Mouse (Mus musculus) kidney, embryonic 16.5 days (tissue): ENCODE measurements at regions not wholly inside any gene's neighbourhood (a gene's known extent, or its start where the extent isn't known, plus 50 kb on each side); places are given as distances from the start of the nearest gene placed in this dataset.
A peak's percentile ranks its signal among the peaks of the same experiment; 100 is the strongest.

Experiments used
- ATAC-seq: fragments of 200-750 bp; cut with Nextera tagmentation; 2 replicates; pipeline ENCODE4 v1.8.0; 2017; ENCODE audit warnings: moderate TSS enrichment; ENCODE audit not compliant: low FRiP score, low TSS enrichment
- H3K27ac ChIP-seq: fragments of 300-500 bp; sonication (generic); 2 replicates; pipeline ENCODE4 v1.5.1; 2014; ENCODE audit warnings: low read length
- H3K27me3 ChIP-seq: fragments of 300-500 bp; sonication (generic); 2 replicates; pipeline ENCODE4 v1.6.1; 2014; ENCODE audit warnings: low read length, control low read depth, mixed read lengths; ENCODE audit not compliant: insufficient read depth
- H3K36me3 ChIP-seq: fragments of 300-500 bp; sonication (generic); 2 replicates; pipeline ENCODE4 v1.6.1; 2014; ENCODE audit warnings: low read length, control low read depth, mixed read lengths; ENCODE audit not compliant: insufficient read depth
- H3K4me1 ChIP-seq: fragments of 300-500 bp; sonication (generic); 2 replicates; pipeline ENCODE4 v1.6.1; 2014; ENCODE audit warnings: low read length, control low read depth, mixed read lengths; ENCODE audit not compliant: insufficient read depth
- H3K4me2 ChIP-seq: fragments of 300-500 bp; sonication (generic); replicated peaks from 2 replicates; pipeline ENCODE4 v1.6.1; 2014; ENCODE audit warnings: low read depth, low read length
- H3K4me3 ChIP-seq: fragments of 300-500 bp; sonication (generic); 2 replicates; pipeline ENCODE4 v1.5.1; 2014; ENCODE audit warnings: mild to moderate bottlenecking, low read length
- H3K9ac ChIP-seq: fragments of 300-500 bp; sonication (generic); replicated peaks from 2 replicates; pipeline ENCODE4 v1.6.1; 2014; ENCODE audit warnings: low read length
- H3K9me3 ChIP-seq: fragments of 300-500 bp; sonication (generic); 2 replicates; pipeline ENCODE4 v1.6.1; 2016; ENCODE audit warnings: low read length, control low read depth
- WGBS: fragments of 180-500 bp; shearing (Covaris S2); extraction: QIAGEN DNeasy Blood & Tissue Kit; methylation state at CpG from one replicate; pipeline ENCODE4 v1.1.7; 2014; 5-methylcytosine and 5-hydroxymethylcytosine counted together

DNA sequence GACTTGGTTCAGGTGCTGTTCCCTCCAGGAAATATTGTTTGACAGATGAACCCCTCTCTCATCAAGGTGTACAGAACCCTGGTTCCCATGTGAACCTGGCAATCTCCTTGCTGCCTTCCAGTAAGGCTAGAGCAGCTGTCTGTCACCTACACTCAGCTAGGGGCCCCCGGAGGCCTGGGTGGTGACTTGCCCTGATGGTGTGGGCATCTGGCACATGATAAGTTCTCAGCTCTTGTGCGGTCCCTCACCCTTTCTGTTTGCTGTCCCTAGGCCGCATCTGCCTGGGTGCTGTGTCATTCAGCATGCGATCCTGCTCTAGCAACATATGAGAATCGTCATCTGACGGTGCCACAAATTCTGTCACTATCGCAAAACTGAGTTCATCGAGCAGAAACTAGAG lies 67.7 kb upstream of the Usp24 start:
- no peaks in the 10 kb centered on the region for H3K36me3 ChIP-seq
- no peaks in the 10 kb centered on the region for H3K27me3 ChIP-seq
- no peaks in the 10 kb centered on the region for H3K4me1 ChIP-seq
- H3K4me2 ChIP-seq, result no peak overlapping the region
- no peak overlapping the region for H3K27ac ChIP-seq
- no peak overlapping the region for H3K4me3 ChIP-seq
- WGBS, result 86% methylated on average over 8 of the region's 8 CpGs
- H3K9me3 ChIP-seq, result no peaks in the 10 kb centered on the region; the same call in 1 of the 2 replicates
- H3K9ac ChIP-seq, result no peak overlapping the region
- ATAC-seq, result no peak

- Histone ChIP-seq H3K4me3 (no peak overlapping the region), H3K27me3 (no peaks in the 10 kb centered on the region), H3K9ac (no peak overlapping the region), H3K36me3 (no peaks in the 10 kb centered on the region), H3K27ac (no peak overlapping the region), H3K9me3 (no peaks in the 10 kb centered on the region; the same call in 1 of the 2 replicates), H3K4me1 (no peaks in the 10 kb centered on the region), H3K4me2 (no peak overlapping the region)
- ATAC-seq, result no peak
- 82% methylated on average over 7 of the region's 7 CpGs for WGBS
Observed at GRCm38 (mm10) chr4:106249028-106249782, 66.8 kb upstream of the Usp24 start.

- no peak overlapping the region for H3K27ac ChIP-seq
- ATAC-seq, result no peak
- no peak overlapping the region for H3K9ac ChIP-seq
- H3K9me3 ChIP-seq, result no peaks in the 10 kb centered on the region; the same call in 1 of the 2 replicates
- WGBS, result 90% methylated on average over 2 of the region's 2 CpGs
- H3K4me1 ChIP-seq, result 0 out of 2 replicates have a peak, but pooled peaks cover 7% of the 10 kb centered on the region
- H3K36me3 ChIP-seq, result no peaks in the 10 kb centered on the region
- H3K27me3 ChIP-seq, result no peaks in the 10 kb centered on the region
- no peak overlapping the region for H3K4me2 ChIP-seq
- H3K4me3 ChIP-seq, result no peak overlapping the region
Observed at GRCm38 (mm10) chr4:106250048-106250447, 66.0 kb upstream of the Usp24 start.

GRCm38 (mm10) chr4:106251430-106251829 lies 64.6 kb upstream of the Usp24 start:
- no peak overlapping the region for H3K4me2 ChIP-seq

DNA sequence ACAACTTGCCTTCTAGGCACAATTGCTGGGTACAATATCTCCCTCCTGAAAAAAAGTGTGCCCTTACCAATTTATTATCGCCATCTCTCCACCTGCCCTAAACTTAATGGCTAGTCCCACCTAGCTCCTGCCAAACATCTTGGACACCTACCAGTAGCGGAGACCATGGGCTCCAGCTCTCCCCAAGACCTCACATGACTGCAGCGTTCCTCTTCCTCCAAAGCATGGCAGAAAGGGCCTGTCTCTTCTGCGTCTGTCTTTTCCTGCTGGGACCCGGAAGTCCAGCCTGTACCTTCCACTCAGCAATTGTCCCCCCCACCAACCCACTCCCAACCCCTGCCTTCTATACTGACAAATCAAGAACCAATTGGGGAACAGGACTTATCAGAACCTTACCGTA lies 63.1 kb upstream of the Usp24 start:
- 93% methylated on average over 6 of the region's 6 CpGs for WGBS
- H3K9ac ChIP-seq, result no peak overlapping the region
- no peak overlapping the region for H3K4me2 ChIP-seq
- ATAC-seq, result no peak
- no peaks in the 10 kb centered on the region for H3K27me3 ChIP-seq
- H3K4me3 ChIP-seq, result no peak overlapping the region
- H3K4me1 ChIP-seq, result 0 out of 2 replicates have a peak, but pooled peaks cover 7% of the 10 kb centered on the region
- H3K36me3 ChIP-seq, result no peaks in the 10 kb centered on the region
- no peaks in the 10 kb centered on the region; the same call in 1 of the 2 replicates for H3K9me3 ChIP-seq
- H3K27ac ChIP-seq, result no peak overlapping the region

More at GRCm38 (mm10) chr4:106251430-106251829, 64.6 kb upstream of the Usp24 start:
- ATAC-seq, result no peak
- H3K36me3 ChIP-seq, result no peaks in the 10 kb centered on the region
- H3K27ac ChIP-seq, result no peak overlapping the region
- H3K27me3 ChIP-seq, result no peaks in the 10 kb centered on the region
- 0 out of 2 replicates have a peak, but pooled peaks cover 7% of the 10 kb centered on the region for H3K4me1 ChIP-seq
- no peak overlapping the region for H3K9ac ChIP-seq
- no peaks in the 10 kb centered on the region; the same call in 1 of the 2 replicates for H3K9me3 ChIP-seq
- WGBS, result 100% methylated on average over 1 of the region's 1 CpGs
- H3K4me3 ChIP-seq, result no peak overlapping the region

DNA sequence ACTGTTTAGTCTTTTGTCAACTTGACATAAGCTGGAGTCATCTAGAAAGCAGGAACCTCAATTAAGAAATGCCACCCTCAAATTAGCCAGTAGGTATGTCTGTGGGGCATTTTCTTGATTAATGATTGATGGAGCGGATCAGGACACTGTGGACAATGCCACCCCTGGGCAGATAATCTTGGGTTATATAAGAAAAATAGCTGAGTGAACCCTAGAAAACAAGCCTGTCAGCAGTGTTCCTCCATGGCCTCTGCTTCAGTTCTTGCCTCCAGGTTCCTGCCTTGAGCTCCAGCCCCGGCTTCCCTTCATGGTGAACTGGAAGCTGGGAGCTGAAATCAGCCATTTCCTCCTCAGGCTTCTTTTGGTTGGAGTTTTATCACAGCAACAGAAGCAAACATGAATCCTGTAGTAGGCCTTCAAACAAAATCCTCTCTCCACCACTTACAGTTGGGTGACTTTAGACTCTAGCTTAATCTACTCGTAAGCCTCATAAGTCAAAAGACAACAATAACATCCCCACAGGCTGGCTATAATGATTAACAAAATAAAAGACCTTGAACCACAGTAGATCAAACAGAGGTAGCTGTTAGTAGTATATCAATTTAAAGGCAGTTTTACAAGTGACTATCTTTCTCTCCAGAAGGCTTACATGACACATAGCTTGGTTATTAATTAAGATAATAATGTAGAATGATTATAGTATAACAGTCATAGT lies 61.1 kb upstream of the Usp24 start:
- WGBS, result 66% methylated on average over 3 of the region's 3 CpGs
- Histone ChIP-seq H3K27ac (peak overlapping the region; percentile 78), H3K4me3 (no peak overlapping the region), H3K36me3 (no peaks in the 10 kb centered on the region), H3K9ac (no peak overlapping the region), H3K4me2 (no peak overlapping the region), H3K4me1 (0 out of 2 replicates have a peak, but pooled peaks cover 7% of the 10 kb centered on the region), H3K9me3 (no peaks in the 10 kb centered on the region; the same call in 1 of the 2 replicates), H3K27me3 (no peaks in the 10 kb centered on the region)
- 0 out of 2 replicates have a peak, but pooled peaks have one; percentile 49 for ATAC-seq

- ATAC-seq, result no peak
Observed at GRCm38 (mm10) chr4:106255959-106256609, 59.9 kb upstream of the Usp24 start.

GRCm38 (mm10) chr4:106261404-106261803 lies 54.6 kb upstream of the Usp24 start:
- Histone ChIP-seq H3K27ac (no peak overlapping the region), H3K9ac (no peak overlapping the region), H3K9me3 (no peaks in the 10 kb centered on the region), H3K4me3 (no peak overlapping the region), H3K4me1 (no peaks in the 10 kb centered on the region; the same call in none of the 2 replicates), H3K27me3 (no peaks in the 10 kb centered on the region), H3K4me2 (no peak overlapping the region), H3K36me3 (no peaks in the 10 kb centered on the region)
- 50% methylated on average over 3 of the region's 3 CpGs for WGBS
- ATAC-seq, result peak; percentile 85; the same call in 1 of the 2 replicates

More at GRCm38 (mm10) chr4:106255959-106256609, 59.9 kb upstream of the Usp24 start:
- H3K4me3 ChIP-seq, result no peak overlapping the region
- no peaks in the 10 kb centered on the region; the same call in 1 of the 2 replicates for H3K9me3 ChIP-seq
- H3K4me1 ChIP-seq, result peaks cover 7% of the 10 kb centered on the region; the same call in 1 of the 2 replicates
- no peaks in the 10 kb centered on the region for H3K36me3 ChIP-seq
- H3K27me3 ChIP-seq, result no peaks in the 10 kb centered on the region
- no peak overlapping the region for H3K4me2 ChIP-seq
- no peak overlapping the region for H3K9ac ChIP-seq
- H3K27ac ChIP-seq, result peak overlapping the region; percentile 36; the same call in 1 of the 2 replicates

DNA sequence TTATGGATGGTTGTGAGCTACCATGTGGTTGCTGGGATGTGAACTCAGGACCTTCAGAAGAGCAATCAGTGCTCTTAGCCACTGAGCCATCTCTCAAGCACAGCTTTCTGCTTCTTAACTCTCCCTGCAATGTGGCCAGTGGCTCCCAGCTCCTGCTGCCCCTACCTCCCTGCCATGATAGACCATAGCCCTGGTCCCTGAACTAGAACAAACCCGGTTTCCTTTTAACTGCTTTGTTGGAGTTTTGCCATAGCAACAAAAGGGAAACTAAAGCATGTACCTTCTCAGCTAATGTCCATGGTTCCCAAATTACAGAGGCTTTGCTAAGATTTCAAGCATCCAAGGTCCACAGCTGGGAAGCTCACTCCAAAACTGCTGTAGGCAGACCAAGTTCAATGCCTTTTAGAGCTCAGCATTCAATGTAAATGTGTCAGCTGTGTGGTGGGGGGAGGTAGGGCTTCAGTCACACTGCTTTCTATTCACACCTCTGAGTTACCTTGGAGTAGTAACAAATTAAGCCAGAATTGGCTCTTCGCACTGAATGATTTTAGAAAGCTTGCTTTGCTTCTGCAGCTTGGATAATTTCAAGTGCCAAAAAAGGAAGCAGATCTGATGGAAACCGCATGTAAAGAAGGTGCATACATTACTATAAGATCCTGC lies 54.0 kb upstream of the Usp24 start:
- H3K9me3 ChIP-seq, result no peaks in the 10 kb centered on the region
- H3K36me3 ChIP-seq, result no peaks in the 10 kb centered on the region
- ATAC-seq, result no peak
- H3K27me3 ChIP-seq, result no peaks in the 10 kb centered on the region
- H3K9ac ChIP-seq, result no peak overlapping the region
- H3K4me2 ChIP-seq, result no peak overlapping the region
- H3K4me1 ChIP-seq, result no peaks in the 10 kb centered on the region; the same call in none of the 2 replicates
- peak overlapping the region; percentile 58 for H3K27ac ChIP-seq
- WGBS, result 66% methylated on average over 3 of the region's 3 CpGs
- H3K4me3 ChIP-seq, result no peak overlapping the region
